Mouse (Mus musculus) frontal cortex, adult 2 months (tissue): ENCODE measurements at regions not wholly inside any gene's neighbourhood (a gene's known extent, or its start where the extent isn't known, plus 50 kb on each side); places are given as distances from the start of the nearest gene placed in this dataset.

Experiments used
- DNase-seq, 2 experiments: peaks; one replicate each; pipeline ENCODE4 v3.0.0; 2022; ENCODE audit warnings: low spot score in 1 of 2; ENCODE audit errors: extremely low spot score in 1 of 2

DNA sequence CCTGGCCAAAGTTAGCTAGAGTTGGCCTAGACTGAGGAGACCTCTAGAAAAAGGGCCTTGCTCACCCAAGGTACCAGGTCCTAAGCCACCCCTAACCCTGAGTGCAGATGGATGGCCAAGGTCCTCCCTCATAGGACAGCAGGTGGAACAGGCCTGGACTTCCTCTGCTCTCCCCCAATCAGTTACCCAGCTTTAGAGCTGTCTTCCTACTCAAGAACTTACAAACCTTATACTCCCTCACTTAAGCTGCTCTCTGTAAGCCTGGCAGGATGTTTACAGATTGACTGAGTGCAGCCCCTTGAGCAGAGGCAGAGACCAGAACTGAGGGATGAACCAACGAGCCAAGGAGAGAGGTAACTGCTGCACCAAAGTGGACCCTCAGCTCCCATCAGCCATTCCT lies 94.5 kb downstream of the Rplp1 start:
- DNase-seq: no peak

DNA sequence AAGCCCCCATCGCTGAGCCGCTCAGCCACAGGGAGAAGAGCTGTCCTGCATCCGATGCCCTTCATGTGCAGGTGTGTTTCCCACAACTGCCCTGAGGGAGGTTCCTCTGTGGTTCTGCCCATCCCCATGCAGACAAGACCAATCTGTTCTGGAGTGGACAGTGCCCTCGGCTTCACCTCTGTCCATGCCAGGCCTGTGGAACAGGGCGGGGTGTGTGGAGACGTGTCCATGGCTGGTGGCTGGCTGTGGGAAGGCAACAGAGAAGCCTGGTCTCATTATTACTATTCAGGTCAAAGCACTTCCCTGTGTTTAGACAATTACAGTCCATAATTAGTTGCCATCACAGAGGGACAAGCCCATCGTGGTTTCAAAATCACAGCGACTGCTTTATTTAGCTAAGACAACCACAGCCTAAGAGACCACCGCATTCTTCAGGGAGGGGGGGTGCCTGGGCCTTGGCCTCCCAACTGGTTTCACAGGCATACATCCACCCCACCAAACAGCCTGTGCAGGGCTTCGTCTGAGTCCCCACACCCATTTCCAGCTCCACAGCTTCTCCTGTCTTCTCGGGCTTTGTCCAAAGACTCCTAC lies 97.7 kb downstream of the Rplp1 start:
- DNase-seq: no peak

DNA sequence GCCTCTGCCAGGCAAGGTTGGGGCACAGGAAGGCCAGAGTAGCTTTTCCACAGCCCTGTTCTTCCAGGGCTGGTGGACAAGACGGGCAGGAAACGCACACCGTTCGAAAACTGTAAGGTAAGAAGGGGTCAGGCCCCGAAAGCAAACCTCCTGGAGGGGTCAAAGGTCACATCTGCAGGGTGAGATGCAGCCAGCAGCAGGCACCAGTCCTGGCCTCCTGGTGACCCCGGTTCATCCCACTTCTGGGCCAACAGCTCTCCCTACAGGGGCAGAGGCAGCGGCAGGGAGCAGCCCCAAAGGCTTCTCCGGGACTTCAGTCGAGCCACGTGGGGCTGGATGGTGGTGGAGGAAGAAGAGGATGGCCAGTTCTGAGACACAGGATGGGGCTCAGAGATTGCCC lies 98.3 kb downstream of the Rplp1 start:
- no peak for DNase-seq

DNA sequence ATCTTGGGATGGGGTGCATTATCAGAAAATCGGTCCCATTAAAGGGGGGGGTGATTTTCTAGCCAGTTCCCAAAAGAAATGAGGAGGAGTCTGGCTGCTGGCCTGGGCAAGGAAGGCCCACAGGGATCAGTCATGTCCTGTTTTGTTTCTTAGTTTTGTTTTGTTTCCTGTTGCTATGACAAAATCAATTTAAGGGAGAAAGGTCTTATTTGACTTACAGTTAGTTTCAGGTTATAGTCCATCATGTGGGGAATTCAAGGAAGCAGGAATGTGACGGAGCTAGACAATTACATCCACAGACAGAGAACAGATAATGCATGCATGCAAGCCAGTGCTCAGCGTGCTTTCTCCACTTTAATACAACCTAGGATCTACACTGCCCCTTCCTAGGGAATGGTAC lies 101.1 kb downstream of the Rplp1 start:
- no peak for DNase-seq

DNA sequence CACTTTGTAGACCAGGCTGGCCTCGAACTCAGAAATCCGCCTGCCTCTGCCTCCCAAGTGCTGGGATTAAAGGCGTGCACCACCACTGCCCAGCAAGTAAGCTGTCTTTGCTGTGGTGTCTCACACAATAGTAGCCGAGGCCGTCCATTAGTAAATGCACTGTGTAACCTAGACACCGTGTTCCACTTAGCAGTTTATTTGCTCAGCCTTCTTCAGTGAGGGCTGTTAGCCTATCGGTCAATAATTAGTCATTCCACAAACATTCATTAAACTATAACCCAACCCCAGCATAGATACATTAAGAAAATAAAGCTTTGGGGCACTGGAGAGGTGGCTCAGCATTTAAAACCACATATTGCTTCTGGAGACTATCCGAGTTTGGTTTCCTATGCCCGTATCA lies 102.0 kb downstream of the Rplp1 start:
- DNase-seq: no peak

DNA sequence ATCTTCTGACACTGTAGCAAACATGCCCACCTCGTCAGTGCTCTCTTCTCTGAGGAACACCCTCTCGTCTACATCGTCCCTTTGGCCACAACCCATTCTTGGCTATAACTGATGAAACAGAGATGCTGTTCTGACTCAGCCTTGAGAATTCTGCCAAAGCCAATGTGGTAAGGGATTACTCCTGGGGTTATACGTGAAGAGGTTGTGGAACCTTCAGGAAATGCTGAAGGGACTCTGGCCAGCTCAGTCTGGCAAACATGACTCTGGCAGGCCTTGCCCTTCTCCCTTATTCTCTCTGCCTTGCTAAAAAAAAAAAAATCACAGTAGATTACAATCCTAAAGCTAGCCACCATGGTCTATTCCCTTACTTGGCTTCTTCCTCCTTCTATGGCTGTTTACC lies 103.9 kb downstream of the Rplp1 start:
- DNase-seq: no peak

DNA sequence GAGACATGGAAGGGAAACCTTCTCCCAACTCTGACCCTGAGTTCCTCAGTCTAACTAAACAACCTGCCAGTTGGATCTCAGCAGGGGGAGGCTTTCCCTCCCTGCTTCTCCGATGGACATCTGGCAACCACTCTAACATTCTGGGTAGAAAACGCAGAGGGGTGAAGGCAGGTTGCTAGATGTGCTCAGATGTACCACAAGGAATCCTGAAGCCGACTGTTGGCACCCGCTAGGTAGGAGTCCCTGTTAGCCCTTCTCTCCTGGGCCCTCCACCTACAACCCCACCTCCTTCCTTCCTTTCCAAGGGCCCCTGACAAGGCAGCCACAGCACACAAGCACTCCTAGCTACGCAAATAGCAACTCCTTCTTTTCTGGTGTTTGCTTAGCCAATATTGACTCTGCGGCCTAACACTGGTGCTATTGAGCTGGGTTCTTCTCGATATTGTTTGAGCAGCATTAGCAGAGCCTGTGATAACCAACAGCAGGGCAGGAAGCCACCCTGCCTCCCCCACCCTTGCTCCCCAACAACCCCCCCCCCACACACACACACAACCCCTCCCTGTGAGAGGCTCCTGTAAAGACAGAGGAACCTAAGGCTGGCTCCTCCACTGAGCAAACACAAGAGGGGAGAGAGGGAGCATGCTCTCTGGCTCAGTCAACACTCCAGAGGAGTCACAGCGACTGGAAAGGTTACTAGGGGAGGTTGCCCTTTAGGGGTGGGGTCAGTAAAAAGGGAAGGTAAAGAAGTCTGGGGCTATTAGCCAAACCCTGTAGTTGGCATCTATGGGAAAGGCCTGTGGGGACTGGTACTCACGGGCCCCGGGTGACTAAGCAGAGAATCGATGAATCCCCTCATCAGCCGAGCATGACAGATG lies 105.8 kb downstream of the Rplp1 start:
- DNase-seq: no peak

DNA sequence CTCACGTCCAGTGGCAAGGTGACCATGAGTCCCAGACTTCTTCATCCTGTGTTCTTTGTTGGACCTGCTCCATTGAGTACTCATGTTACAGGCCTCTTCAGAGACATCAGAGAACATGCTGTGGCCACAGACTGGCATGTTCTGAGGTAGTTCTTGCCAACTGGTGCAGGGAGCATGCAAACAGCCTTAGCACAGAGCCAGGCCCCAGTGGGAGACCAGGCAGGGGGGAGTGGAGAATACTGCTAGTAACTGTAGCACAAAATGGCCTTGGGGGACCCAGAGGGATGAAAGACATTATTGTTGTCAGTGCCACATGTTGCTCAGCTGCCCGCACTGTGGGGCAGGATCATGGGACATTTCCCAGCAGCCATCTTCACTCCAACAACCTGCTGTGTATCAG lies 108.4 kb downstream of the Rplp1 start:
- no peak for DNase-seq

DNA sequence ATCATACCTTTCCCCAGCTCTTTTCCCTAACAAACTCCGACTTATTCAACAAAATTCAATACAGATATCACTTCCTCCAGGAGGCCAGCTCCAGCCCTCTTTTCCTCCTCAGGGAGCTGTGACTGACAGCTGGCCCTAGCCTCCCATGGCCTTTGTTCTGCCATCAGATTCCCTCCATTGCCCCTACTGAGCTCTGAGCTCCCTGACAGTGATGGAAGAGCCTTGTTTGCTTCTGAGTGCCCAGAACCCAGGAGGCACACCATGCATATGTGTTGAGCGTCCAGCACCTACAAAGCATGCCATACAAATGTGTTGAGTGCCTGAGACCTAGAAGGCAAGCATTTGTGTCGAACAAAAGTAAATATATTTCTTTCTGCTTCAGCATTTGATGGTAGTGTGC lies 110.8 kb downstream of the Rplp1 start:
- DNase-seq: no peak

DNA sequence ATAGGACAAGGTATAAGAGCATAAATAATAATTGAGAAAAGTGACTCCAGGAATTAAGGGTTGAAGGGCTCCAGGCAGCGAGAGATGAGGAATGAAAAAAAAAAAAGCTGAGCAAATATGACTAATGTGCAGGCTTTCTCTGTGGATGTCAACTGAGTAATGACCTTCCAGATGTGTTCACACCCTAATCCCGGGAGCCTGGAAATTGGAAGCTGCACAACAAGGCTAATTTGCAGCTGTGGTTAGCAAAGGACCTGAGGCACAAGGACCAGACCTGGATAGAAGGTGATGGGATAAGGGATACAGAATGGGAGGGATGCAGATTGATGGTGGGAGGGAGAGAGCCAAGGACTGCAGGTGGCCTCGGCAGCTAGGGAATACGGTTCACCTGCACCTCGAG lies 111.6 kb downstream of the Rplp1 start:
- no peak for DNase-seq

DNA sequence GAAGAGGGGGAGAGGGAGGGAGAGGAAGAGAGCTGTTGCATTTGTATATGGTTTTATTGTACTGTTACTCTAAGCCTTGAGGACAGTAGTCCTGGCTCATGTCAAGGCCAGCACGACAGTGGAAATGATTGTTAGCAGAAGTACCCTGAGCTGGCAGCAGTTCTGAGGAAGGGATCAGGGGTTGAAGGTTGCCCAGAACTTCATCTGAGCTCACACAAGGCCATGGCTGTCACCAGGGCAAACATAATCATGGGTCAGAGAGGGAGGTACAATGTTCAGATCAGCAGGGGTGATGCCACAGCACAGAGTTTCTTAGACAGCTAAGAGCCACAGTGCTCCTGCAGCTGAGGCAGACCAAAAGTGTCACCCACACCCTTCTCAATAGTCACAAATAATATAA lies 114.8 kb downstream of the Rplp1 start:
- DNase-seq: no peak

DNA sequence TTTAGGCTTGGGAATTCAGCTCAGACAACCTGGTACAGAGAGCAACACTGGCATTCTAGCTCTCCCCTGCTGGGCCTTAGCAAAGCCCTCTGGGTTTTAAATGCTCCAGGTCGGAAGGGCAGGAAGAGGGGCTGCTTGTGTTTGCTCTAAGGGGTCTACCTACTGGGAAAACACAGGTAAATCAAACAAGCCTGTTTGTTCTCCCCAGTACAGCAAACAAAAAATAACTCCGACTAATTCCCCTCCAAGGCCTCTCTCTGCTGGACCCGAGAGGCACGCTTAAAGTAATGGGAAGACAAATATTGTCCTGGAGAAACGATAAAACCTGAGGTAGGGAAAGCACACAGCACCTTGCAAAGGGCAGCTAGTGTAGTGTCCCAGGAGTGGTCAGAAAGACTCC lies 118.4 kb downstream of the Rplp1 start:
- no peak for DNase-seq

DNA sequence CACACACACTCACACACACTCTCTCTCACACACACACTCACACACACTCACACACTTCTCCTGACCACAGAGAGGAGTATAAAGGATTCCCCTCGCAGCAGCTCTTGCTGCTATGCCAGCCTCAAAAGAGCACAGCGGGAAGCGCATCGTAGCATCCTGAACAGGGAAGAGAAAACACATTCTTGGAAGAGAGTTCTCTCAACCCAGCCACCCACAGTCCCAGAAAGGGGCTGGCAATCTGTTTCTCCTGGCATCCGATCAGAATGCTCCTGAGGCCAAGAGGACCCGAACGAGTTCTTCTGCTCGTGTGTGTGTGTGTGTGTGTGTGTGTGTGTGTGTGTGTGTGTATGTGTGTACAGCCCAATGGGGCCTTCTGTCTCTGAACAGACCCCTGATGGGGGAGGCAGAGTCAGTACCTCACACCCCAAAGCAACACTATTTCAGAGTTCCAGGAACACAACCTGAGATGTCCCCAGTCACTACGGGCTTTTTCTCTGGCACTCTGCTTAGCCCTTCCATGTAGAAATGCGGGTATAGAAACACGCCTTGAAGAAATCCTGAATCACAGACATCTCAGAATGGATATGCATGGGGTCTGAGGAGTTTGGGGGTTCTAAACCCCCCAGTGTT lies 122.8 kb downstream of the Rplp1 start:
- DNase-seq: peak; percentile 35 to 81

DNA sequence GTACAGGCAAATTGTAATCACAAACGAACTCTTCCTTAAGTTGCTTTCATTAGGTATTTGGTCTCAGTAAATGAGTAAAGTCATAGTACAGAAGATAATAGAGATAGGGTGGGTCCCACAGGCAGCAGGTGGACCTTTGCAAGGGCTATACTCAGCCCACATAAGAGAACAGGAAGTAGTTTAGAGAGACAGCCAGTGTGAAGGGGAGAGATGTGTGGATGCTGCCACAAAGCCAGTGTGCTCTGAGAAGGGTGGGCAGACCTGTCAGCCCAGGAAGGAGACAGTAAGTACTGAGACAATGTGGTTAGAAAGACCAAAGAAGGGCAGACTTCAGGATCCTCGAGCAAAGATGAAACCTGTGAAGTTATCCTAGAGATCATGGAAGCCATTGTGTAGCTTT lies 123.5 kb downstream of the Rplp1 start:
- no peak for DNase-seq

DNA sequence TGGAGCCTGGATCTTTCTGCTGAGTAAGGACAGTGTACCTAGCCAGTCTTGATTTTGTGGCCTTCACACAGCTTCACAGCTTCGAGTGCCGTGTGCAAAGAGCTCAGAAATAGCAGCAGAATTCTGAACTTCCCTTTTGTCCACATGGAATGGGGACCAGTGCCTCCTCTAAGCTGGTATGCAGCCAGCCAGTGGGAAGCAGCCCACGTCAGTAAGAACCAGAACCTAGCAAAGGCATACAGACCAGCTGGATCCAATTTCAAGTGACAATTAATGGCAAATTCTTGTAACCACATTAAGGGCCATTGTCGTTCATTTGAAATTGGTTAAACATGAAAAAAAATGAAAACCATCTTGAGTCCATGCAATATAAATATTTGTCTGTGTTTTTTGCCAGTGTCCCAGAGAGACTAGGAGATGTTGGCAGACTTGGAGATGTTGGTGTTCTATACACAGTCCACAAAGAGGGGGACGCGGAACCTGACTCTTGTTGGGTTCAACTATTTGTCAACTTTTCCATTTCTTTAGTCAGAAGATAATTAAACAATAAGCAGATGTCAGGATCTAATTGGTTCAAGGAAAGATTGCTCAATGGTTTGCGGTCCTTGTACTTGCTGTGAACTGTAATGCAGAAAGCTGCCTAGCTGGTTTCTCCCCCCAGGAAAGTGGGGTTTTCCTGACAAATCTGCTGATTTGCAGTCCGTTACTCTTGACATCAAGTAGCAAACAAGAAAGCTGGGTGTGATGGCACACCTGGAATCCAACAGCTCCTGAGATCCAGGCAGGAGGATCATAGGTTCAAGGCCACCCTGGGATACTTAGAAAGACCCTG lies 125.1 kb downstream of the Rplp1 start:
- peak in 1 of 2 experiments; percentile 43 for DNase-seq

DNA sequence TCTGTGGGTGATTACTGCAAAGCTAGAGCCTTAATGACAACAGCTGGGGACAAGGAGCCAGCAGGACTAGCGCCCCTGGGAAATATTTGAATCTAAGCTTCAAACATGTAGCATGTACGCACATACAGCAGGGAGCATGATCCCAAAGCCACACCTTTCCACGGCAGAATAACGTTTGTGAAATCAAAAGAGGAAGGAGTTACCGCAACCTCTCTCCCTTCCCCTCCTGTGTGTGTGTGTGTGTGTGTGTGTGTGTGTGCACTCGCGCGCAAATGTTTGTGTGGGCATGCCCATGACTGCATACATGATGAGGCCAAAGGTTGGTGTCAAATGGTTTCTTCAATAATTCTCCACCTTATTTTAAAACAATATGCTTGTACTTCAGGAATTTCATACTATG lies 132.9 kb downstream of the Rplp1 start:
- DNase-seq: no peak

DNA sequence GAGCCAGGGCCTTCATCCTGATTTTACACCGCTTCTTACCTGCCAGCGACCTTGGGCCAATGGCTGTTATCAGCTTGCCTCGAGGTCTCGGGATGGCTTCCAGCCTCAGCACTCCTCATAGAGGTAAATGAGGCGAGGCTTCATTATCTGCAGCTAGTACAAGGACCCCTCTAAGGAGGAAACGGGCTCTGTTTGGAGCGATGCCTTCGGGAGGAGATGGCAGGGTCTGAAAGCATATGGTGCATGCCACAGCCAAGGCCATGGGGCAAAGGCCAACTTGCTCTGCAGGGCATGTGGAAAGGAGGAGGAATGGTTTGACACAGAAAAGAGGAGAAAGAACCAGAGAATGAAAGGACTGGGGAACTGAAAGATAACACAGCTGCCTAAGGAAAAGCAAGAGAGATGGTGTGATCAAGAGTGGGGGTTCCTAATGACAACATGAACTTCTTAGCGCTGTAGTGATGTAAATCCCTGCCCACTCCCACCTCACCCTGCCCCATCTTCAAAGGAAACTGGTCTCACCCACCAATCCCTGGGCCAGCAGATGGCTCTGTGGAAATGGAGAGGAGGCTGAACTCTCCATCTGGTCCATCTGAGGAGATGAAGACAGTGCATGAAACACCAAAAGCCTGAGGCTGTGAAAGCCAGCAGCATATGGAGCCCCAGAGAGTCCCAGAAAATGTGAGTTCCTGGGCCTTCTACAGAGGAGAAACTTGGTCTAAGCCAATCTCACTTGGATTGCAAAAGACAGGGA lies 134.0 kb downstream of the Rplp1 start:
- DNase-seq: peak; percentile 50 to 71

DNA sequence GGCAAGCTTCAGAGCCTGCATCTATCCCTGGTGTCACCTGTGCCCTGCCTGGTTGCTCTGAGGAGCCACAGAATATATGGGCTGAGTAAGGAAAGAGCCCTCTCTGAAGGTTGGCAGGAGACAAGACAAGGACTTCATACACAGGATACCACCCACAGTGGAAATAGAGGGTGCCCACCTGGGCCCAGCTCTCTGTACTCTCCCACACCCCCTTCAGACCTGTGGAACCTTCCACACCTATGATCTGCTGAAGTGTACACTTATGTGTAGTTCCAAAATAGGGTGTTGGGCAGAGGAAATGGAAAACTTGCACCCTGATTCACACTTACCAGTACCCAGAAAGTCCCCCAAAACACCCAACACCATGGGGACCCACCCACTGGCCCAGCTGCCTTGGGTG lies 135.2 kb downstream of the Rplp1 start:
- DNase-seq: no peak

DNA sequence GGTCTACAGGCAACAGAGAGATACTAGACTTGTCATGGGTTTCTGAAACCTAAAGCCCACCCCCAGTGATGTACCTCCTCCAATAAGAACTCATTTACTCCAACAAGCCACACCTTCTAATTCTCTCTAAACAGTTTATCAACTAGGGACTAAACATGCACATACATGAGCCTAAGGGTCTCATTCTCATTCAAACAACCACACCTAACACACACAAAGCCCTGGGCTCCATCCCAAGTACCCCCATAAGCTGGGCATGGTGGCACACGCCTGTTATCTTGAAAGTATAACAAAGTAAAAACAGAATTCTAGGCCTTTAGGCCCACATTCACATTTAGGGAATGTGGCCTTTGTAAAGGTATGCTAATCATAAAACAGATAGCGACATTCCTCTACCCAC lies 137.9 kb downstream of the Rplp1 start:
- DNase-seq: no peak

DNA sequence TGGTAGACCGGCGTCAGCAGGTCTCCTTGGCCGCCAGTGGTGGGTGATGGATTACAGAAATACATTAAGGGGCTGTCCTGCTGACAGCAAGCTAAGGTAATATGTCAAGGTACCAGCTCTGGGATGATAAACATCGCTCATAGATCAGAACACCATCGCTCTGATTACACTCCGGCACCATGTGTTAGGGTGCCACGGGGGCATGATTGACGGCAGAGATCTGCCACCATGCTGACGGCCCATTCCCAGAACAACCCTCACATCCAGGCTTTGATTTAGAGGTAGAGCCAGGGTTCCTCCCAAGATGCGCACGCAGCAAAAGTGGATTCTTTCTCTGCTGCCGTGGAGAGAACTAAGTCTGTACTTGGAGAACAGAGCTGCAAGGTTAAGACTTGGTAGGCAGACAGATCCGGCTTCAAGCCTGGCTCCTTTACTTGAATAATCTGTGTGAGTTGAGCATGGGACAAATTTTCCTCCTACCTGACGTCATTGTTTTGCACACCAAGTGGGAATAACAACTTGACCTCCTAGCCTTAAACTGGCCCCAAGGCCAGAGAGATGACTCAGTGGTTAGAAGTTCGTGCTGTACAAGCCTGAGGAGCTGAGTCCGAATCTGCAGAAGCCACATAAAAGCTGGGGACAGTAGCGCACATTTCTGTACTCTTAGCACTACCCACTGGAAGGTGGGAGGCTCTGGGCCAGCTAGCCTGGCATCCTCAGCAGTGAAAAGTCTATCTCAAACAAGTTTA lies 144.0 kb downstream of the Rplp1 start:
- DNase-seq: no peak
